Mouse (Mus musculus) neural tube, embryonic 11.5 days (tissue): Measurements from ENCODE around the gene Pgpep1l. TPM values are rescaled to one million over a fixed set of nuclear protein-coding genes. Genes with fewer than 3 reads are reported as not detected.

Experiments used
- ATAC-seq: fragments of 200-750 bp; cut with Nextera tagmentation; 2 replicates; pipeline ENCODE4 v1.8.0; 2017; ENCODE audit warnings: moderate number of reproducible peaks, mild to moderate bottlenecking, moderate TSS enrichment, moderate library complexity; ENCODE audit not compliant: insufficient read depth, low FRiP score, low TSS enrichment
- DNase-seq: peaks from one replicate; pipeline ENCODE4 v3.0.0-alpha.2; 2015; ENCODE audit warnings: low spot score
- H3K27ac ChIP-seq: fragments of 300-500 bp; sonication (generic); 2 replicates; pipeline ENCODE4 v1.5.1; 2014; ENCODE audit warnings: low read depth, mild to moderate bottlenecking, low read length
- H3K27me3 ChIP-seq: fragments of 300-500 bp; sonication (generic); 2 replicates; pipeline ENCODE4 v1.6.1; 2014; ENCODE audit warnings: mild to moderate bottlenecking, low read length, mixed read lengths; ENCODE audit not compliant: control insufficient read depth, insufficient read depth
- H3K36me3 ChIP-seq: fragments of 300-500 bp; sonication (generic); 2 replicates; pipeline ENCODE4 v1.6.1; 2014; ENCODE audit warnings: mild to moderate bottlenecking, low read length, moderate library complexity, mixed read lengths; ENCODE audit not compliant: control insufficient read depth, insufficient read depth
- H3K4me1 ChIP-seq: fragments of 300-500 bp; sonication (generic); 2 replicates; pipeline ENCODE4 v1.6.1; 2014; ENCODE audit warnings: low read length, mixed read lengths; ENCODE audit not compliant: control insufficient read depth, insufficient read depth
- H3K4me2 ChIP-seq: fragments of 300-500 bp; sonication (generic); 2 replicates; pipeline ENCODE4 v1.6.1; 2014; ENCODE audit warnings: low read depth, mild to moderate bottlenecking, moderate library complexity
- H3K4me3 ChIP-seq: fragments of 300-500 bp; sonication (generic); 2 replicates; pipeline ENCODE4 v1.5.1; 2014; ENCODE audit warnings: low read depth, low read length
- H3K9ac ChIP-seq: fragments of 300-500 bp; sonication (generic); 2 replicates; pipeline ENCODE4 v1.6.1; 2014; ENCODE audit warnings: mild to moderate bottlenecking, low read length
- H3K9me3 ChIP-seq: fragments of 300-500 bp; sonication (generic); 2 replicates; pipeline ENCODE4 v1.6.1; 2016; ENCODE audit warnings: low read length; ENCODE audit not compliant: control insufficient read depth
- WGBS: fragments of 180-500 bp; shearing (Covaris S2); extraction: QIAGEN DNeasy Blood & Tissue Kit; methylation state at CpG from one replicate; pipeline ENCODE4 v1.1.7; 2014; 5-methylcytosine and 5-hydroxymethylcytosine counted together
- polyA plus RNA-seq: library from polyadenylated mRNA; unstranded; fragments of >200 nt; fragmentation: Nextera tagmentation; extraction: Ambion mirVana; gene quantifications from 2 replicates; pipeline ENCODE4 v1.2.1, GENCODE M21; 2014

The Pgpep1l gene
- polyA plus RNA-seq, 1 experiment from 2014 or later = not detected

DNA sequence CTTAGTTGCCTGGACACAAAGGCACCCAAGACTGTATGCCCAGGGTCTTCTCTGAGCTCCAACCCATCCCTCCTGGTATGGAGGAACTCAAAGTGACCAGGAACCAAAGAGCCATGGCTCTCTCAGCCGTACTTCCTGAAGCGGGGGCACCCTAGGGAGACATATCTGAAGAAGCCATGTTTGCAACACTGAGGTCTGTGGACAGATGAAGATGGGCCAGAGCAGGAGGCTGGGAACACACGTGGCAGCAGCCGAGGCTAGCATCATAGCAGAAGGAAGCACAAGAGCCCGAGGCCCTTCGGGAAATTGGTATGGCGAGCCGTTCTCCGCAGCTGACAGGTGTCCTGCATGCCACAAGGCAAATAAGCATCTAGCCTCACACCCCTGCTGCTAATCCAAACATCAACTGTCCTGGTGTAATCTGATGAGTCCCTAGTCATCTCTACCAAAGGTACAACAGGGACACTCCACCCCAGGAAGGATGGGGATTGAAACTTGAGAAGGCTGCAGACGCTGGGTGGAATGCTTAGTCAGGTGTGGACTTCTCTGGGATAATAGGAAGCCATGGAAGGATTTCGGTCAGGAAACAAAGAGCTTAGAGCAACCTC lies 24.7 kb downstream of the Pgpep1l start:
- Histone ChIP-seq H3K36me3 (no peaks in the 10 kb centered on the region), H3K9me3 (no peaks in the 10 kb centered on the region), H3K4me2 (no peak overlapping the region), H3K4me3 (no peak overlapping the region), H3K9ac (no peak overlapping the region), H3K27me3 (no peaks in the 10 kb centered on the region), H3K27ac (no peak overlapping the region), H3K4me1 (no peaks in the 10 kb centered on the region)
- DNase-seq = no peak
- ATAC-seq = no peak
- WGBS = 54% methylated on average over 11 of the region's 11 CpGs

GRCm38 (mm10) chr7:68236817-68237216 lies 27.2 kb downstream of the Pgpep1l start:
- Histone ChIP-seq H3K4me2 (no peak overlapping the region), H3K4me1 (no peaks in the 10 kb centered on the region), H3K9me3 (no peaks in the 10 kb centered on the region), H3K27me3 (no peaks in the 10 kb centered on the region), H3K36me3 (no peaks in the 10 kb centered on the region), H3K4me3 (no peak overlapping the region), H3K9ac (no peak overlapping the region), H3K27ac (no peak overlapping the region)
- no peak for ATAC-seq
- DNase-seq = no peak
- WGBS = 83% methylated on average over 8 of the region's 8 CpGs

DNA sequence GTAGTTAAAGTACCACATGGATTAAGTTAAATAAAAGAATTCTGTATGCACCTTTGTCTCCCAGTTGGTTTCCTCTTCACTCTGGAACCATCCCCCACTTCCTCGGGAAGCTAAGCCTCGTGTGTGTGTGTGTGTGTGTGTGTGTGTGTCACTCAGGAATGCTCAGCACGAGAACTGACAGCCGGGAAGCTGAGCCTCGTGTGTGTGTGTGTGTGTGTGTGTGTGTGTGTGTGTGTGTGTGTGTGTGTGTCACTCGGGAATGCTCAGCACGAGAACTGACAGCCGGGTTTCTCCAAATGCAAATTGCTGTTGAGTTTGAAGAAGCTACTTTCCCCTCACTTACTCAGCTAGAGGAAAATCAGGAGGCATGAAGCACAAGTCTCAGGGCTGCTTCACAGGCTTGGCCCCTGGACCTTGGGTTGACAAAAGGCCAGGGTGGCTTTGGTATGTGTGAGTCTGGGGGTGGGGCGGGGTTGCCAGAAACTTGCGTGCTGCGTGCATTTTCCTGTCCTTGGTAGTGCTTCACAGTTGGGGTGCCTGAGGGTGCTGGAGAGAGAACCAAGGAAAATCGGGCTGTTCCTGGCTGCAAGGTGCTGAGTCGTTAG lies 30.3 kb downstream of the Pgpep1l start:
- Histone ChIP-seq H3K9me3 (no peaks in the 10 kb centered on the region), H3K4me2 (no peak overlapping the region), H3K36me3 (no peaks in the 10 kb centered on the region), H3K27me3 (no peaks in the 10 kb centered on the region), H3K4me3 (no peak overlapping the region), H3K27ac (no peak overlapping the region), H3K9ac (no peak overlapping the region), H3K4me1 (no peaks in the 10 kb centered on the region)
- 44% methylated on average over 13 of the region's 13 CpGs for WGBS
- no peak for ATAC-seq
- DNase-seq = peak; percentile 53

DNA sequence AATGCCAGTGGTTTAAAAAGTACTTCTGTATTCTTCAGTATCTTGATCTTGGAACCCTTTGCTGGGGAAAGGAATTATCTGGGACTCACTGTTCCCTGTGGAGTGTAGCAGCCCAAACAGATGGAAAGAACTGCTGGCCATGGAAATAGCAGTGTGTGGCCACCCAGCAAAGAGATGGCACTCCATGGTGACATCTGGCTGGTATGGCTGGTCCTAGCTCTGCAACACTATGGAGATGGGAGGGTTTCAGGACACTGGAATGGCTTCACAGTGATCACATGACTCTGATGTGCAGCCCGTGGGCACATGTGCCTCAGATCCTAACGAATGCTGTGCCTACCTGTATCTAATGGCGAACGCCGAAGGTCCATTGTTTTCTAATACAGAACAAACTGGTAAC lies 31.5 kb downstream of the Pgpep1l start:
- 91% methylated on average over 5 of the region's 5 CpGs for WGBS
- Histone ChIP-seq H3K27ac (no peak overlapping the region), H3K36me3 (no peaks in the 10 kb centered on the region), H3K9ac (no peak overlapping the region), H3K4me2 (no peak overlapping the region), H3K4me1 (no peaks in the 10 kb centered on the region), H3K9me3 (no peaks in the 10 kb centered on the region), H3K27me3 (no peaks in the 10 kb centered on the region), H3K4me3 (no peak overlapping the region)
- DNase-seq = no peak
- no peak for ATAC-seq

GRCm38 (mm10) chr7:68230831-68231230 lies 33.2 kb downstream of the Pgpep1l start:
- no peak overlapping the region for H3K9ac ChIP-seq
- no peaks in the 10 kb centered on the region for H3K9me3 ChIP-seq
- no peak overlapping the region for H3K4me2 ChIP-seq
- H3K36me3 ChIP-seq = peaks cover 4% of the 10 kb centered on the region
- no peaks in the 10 kb centered on the region for H3K4me1 ChIP-seq
- DNase-seq = no peak
- ATAC-seq = no peak
- H3K27ac ChIP-seq = no peak overlapping the region
- WGBS = 94% methylated on average over 9 of the region's 9 CpGs
- no peaks in the 10 kb centered on the region for H3K27me3 ChIP-seq
- H3K4me3 ChIP-seq = no peak overlapping the region

- WGBS = 45% methylated on average over 6 of the region's 6 CpGs
- H3K36me3 ChIP-seq = peaks cover 4% of the 10 kb centered on the region
- H3K4me1 ChIP-seq = no peaks in the 10 kb centered on the region
- no peak overlapping the region for H3K27ac ChIP-seq
- H3K9me3 ChIP-seq = no peaks in the 10 kb centered on the region
- no peak for ATAC-seq
- no peaks in the 10 kb centered on the region for H3K27me3 ChIP-seq
- H3K9ac ChIP-seq = no peak overlapping the region
- H3K4me2 ChIP-seq = no peak overlapping the region
- no peak overlapping the region for H3K4me3 ChIP-seq
- no peak for DNase-seq
Observed at GRCm38 (mm10) chr7:68228491-68228890, 35.5 kb downstream of the Pgpep1l start.

- no peaks in the 10 kb centered on the region for H3K27me3 ChIP-seq
- H3K36me3 ChIP-seq = peaks cover 4% of the 10 kb centered on the region
- no peak for ATAC-seq
- no peak overlapping the region for H3K27ac ChIP-seq
- 88% methylated on average over 4 of the region's 4 CpGs for WGBS
- H3K4me1 ChIP-seq = no peaks in the 10 kb centered on the region
- no peaks in the 10 kb centered on the region for H3K9me3 ChIP-seq
- no peak for DNase-seq
- H3K9ac ChIP-seq = no peak overlapping the region
- no peak overlapping the region for H3K4me3 ChIP-seq
- H3K4me2 ChIP-seq = no peak overlapping the region
Observed at GRCm38 (mm10) chr7:68227621-68228020, 36.4 kb downstream of the Pgpep1l start.

- Histone ChIP-seq H3K4me2 (no peak overlapping the region), H3K4me3 (no peak overlapping the region), H3K9ac (no peak overlapping the region), H3K27me3 (no peaks in the 10 kb centered on the region), H3K9me3 (no peaks in the 10 kb centered on the region), H3K27ac (no peak overlapping the region), H3K36me3 (peaks cover 4% of the 10 kb centered on the region), H3K4me1 (no peaks in the 10 kb centered on the region)
- no peak for ATAC-seq
- 87% methylated on average over 11 of the region's 11 CpGs for WGBS
- DNase-seq = no peak
Observed at GRCm38 (mm10) chr7:68227021-68227420, 37.0 kb downstream of the Pgpep1l start.

DNA sequence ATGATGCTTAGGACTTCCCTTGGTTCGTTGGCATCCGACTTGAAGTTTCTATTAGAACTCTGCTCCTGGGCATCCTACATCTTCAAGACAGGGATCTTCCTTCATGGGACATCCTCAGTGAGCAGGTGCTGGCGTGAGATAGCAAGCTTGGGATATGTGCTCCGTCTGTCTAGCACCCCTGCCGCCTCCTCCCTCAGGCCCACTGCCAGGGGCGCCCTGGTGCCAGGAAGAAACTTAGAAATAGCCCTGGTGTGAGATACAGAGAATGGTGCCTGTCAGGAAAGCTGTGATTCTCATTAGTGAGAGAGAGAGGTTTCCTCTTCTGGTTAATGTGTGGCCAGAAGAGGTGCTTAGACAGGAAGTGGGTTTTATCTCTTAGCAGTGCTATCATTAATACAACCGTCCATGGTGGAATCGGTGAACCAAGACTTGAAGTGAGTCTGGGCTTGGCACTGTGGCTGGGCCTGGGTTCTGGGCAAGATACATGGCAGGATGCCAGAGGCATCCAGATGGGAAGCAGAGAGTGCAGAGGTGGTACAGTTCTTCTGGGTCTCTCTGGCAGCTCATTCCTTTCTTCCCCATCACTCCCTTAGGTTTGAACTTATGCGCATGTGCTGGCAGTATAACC lies 38.5 kb downstream of the Pgpep1l start:
- Histone ChIP-seq H3K9me3 (no peaks in the 10 kb centered on the region), H3K27me3 (no peaks in the 10 kb centered on the region), H3K36me3 (peaks cover 4% of the 10 kb centered on the region), H3K4me1 (no peaks in the 10 kb centered on the region), H3K4me3 (no peak overlapping the region), H3K27ac (no peak overlapping the region), H3K9ac (no peak overlapping the region), H3K4me2 (no peak overlapping the region)
- DNase-seq = no peak
- 88% methylated on average over 9 of the region's 9 CpGs for WGBS
- ATAC-seq = no peak
